Mouse (Mus musculus) liver, postnatal 0 days (tissue): ENCODE data around the gene Sbp.

Experiments
- CTCF ChIP-seq: sonication (generic); IDR thresholded peaks from 2 replicates; pipeline ENCODE4 v1.5.1; 2016; ENCODE audit warnings: antibody characterized with exemption, low read depth
- EP300 ChIP-seq: IDR thresholded peaks from 2 replicates; pipeline ENCODE4 v1.6.1; 2016; ENCODE audit warnings: antibody characterized with exemption, low read depth, mild to moderate bottlenecking

DNA sequence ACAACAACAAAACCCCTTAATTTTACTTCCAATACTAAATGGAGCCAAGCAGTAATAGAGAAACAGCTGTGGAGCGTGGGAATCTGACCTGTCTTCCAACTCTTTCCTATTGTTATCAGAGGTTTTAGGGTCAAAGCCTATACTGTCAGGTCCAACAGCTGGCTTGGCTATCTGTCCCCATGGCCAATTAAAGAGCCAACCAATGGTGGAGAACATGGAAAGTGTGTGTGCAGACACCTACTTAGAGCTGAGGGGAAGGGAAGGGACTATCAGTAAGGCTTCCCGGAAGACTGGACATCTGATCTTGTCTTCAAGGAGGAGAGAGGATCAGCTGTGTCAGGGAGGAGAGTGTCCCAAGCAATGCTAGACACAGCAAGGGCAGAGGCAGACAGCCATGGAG, 7.6 kb downstream of the Sbp start:
- TF ChIP-seq EP300 (no peak), CTCF (no peak)
